Mouse (Mus musculus): Measurements from ENCODE around the gene Mbtd1.
A peak's percentile ranks its signal among the peaks of the same experiment; 100 is the strongest.
"Not testable (repeated sequence)": the region's sequence is repeated elsewhere in the genome, so short reads cannot be mapped to it uniquely, and the experiment has no call there.

Gene Mbtd1

DNA sequence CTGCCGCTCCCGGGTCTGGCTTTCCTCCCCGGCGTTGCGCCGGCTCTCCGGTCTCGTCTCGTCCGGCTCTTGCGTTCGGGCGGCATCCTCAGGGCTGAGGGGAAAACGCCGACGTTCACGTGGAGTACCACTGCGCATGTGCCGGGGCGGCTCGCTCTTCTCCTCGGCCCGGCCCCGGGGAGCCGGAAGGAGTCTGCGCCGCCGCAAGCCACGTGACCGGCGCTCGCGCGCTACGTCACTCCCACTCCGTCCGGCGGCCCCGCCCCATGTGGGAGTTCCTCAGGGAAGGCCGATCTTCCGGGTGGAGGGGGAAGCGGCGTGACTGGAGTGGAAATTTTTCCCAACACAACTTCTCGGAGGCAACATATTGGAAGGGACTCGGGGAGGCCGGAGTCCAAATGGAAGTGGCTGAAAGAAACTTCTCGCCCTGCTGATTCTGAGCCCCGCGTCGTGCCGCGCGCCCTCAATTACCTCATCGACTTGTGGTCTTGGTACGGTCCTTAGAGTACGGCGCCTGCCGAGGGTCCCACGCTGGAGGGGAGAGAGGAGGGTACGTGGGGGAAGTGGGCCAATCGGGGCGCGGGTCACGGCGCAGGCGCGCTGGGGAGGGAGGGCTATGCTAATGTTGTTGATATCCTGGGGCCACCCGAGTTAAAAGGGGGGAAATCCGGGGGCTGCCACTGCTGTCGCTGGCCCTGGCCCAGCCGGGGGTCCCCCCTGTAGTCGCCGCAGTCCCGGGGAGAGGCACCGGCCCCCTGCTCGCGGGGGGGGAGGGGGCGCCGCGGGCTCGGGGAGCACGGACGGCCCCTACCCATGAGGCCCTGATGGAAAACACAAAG is at the start of gene Mbtd1, which contains the start of gene Utp18:
TSS of gene Mbtd1 (plus strand) at position 281 of the 839 bp plus-strand sequence.
TSS of gene Utp18 (minus strand) at position 195 of the 839 bp plus-strand sequence.
- DNase-seq (ENCODE audit: low read depth), result peak; percentile 98

DNA sequence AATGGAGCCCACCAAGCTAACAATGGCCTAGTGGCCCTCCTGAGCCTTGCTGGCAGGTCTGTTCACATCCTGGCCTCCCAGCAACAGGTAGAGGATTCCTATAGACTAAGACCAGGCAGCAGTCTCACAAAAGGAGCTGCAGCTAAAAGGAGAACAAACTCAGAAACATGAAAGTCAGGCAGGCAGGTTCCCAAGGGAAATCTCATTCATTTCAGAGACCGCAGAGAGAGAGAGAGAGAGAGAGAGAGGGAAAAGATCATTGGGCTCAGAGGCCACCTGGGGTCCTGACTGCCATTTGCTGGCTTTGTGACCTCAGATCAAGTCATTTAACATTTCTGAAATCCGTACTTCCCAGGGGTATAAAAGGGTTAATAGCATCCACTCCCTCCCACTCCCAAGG is 38.3 kb upstream of the Mbtd1 start:
- no peak for DNase-seq (ENCODE audit: low read depth)

DNA sequence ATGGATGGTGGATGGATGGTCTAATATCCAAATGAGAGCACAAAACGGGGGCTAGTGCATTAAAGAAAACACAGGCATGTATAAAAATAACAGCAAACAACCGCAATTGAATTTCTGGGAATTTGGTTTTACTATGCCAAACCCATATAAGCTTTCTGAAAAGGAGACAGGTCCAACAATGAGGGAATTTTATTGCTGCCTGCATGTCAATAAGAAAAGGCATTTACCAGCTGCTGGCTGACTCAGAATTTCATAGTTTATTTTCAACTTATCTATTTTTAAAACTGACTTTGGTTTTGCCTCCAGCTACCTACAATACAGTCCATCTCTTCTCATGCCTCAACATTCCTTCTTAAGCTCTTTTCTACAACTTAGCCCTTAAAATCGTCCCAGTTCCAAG is 33.1 kb upstream of the Mbtd1 start:
- no peak for DNase-seq (ENCODE audit: low read depth)

DNA sequence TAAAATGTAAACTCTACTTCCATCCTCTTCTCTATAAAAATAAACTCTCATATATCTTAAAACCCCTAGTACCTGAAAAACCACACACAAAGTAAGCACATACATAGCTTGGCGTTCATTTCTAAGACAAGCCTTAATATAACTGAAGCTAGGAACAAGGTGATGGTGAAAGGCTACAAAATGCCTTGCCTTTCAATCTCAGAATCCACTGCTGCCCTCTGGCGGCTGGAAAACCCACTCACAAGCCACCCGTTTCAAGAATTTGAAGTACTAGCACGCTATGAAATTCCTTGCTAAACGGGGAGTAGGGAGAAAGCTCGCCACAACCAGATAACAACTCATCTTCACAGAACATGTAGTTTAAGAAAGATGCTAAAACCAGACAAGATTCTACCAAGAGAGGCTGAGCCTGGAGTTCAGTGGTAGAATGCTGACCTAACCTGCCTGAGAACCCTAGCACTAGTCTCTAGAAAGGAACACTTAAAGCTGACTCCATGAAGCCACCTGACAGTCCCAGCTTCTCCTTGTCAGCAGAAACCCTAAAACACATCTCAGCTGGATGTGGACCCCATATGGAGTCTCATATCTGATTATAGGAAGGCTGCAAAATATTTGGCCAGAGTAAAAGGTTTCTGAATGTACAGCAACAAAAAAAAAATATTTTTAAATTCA is 29.2 kb upstream of the Mbtd1 start:
- DNase-seq (ENCODE audit: low read depth), result peak; percentile 70

DNA sequence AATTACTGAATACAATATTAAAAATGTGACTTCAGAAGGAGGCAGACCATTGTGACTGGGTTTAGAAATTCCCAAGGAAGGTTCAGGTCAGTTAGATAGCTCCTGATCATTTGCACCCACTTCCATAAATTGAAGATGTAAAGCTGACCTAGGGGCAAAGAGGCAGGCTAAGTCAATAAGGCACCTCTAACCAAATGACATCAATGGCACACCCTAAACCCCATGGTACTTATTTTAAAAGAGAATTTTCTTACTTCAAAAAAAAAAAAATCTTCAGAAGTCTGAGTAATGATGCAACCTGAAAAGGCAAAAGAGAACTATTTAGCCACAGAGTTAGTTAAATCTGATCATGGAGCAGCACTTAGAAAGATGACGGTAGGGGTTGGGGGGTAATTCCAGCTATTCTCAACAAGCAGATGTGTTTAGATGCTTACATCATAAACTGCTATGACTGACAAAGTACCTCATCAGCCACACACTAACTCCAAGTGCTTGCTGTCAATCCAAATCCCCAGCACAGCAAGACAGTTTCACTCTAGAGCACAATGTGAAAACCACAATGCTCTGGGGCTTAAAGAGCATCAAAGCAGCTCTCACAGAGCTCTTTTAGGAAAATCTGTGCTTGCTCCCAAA is 25.0 kb upstream of the Mbtd1 start:
- no peak for DNase-seq (ENCODE audit: low read depth)

DNA sequence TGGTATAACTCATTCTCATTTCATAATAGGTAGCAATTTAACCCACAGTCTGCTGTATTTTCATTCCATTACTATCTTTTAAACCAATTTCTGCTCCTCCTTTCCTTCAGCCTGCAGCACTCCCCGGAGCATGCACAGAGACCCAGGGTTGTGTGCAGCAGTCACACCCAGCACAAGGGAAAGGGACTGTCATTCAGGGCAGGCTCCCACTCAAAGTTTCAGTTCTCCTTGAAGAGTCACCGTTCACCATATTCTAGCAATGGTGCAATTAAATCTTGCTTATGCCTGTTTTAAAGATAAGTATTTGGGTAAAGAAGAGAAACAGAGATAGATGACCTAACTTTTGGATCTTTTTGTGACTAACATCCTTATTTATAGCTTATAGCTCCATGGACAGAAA is 24.5 kb upstream of the Mbtd1 start:
- no peak for DNase-seq (ENCODE audit: low read depth)

DNA sequence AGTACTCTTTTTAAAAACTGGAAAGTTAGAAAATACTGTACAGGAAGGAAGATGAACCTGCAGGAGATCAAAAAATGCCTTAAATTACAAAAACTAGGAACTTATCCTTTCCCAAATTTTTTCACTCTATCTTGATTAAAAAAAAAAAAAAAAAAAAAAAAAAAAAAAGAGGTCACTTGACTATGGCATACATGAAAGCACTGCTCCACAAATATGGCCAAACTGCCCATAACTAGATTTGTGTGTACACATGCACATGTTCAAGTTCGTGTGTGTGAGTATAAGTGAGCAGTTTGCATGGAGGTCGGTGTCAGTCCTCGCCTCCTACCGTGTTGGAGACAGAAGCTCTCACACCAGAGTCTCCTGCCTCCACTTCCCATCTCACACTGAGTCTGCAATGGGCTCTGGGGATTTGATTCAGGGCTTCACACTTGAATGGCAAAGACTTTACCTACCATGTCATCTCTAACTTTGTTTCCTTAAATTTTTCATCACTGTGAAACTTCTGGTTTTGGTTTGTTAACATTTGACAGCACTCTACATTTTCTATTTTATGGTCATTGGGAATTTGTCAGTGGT is 23.5 kb upstream of the Mbtd1 start:
- no peak for DNase-seq (ENCODE audit: low read depth)

DNA sequence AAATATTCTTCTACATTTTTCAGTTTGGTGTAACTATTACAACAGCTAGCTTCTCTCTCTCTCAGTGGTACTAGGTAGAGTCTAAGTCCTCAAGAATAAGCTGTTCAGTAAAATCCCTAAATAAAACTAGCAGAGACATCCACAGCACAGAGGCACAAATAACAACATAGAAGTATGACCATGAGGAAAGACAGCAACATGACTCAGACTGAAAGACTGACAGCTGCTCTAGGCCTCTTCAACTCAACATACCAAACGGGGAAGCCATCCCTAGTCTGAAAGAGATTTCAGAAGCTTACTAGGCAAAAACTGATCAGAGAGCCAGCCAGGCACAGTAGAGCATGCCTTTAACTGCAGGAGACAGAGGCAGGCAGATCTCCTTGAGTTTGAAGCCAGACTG is 23.0 kb upstream of the Mbtd1 start:
- DNase-seq (ENCODE audit: low read depth), result no peak

DNA sequence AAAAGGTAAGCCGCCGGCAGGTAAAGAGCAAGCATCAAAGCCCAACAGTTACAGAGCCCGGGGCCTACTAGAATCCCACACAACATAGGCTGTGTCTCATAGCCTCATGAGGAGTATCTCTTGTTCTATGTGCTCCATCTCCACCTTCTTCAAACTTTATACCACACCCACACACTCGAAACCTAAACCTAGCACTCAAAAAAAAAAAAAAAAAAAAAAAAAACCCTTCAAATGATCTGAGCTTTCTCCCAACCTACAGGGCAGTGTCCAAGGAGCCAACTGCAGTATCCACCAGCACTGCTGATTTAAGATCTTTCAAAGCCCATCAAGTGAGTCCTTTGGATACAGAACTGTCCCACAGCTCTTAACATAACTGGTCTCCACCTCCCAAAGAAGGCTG is 1.6 kb upstream of the Mbtd1 start:
- DNase-seq (ENCODE audit: low read depth), result no peak

DNA sequence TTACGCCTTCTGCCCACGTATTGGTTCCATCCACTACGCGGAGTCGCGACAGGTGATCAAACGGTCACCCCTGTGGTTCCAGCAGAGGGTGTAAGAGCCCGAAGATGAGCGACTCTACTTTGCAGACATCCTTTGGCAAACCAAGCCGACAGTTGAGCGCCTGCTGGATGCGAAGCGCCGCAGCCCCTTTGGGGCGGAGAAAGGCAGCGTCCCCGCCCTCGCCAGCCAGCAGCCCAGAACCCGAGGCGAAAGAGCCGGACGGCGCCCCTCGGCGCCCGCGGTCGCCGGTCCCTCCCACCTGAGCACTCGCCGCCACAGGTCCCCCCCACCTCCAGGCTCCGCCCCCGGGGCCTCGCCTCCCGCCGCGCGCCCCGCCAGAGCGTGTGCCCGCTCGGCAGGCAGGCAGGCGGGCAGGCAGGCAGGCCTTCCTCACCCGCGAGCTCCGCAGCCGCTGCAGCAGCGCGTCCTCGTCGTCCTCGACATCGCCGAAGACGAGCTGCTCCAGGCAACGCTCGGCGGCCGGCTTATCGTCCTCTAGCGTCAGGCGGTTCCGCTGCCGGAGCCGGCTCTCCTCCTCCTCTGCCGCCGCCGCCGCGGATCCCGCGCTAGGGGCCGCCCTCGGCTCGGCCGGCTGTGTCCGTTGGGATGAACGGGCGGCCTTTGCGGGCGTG is 616 bp upstream of the Mbtd1 start:
- DNase-seq (ENCODE audit: low read depth), result peak; percentile 90

DNA sequence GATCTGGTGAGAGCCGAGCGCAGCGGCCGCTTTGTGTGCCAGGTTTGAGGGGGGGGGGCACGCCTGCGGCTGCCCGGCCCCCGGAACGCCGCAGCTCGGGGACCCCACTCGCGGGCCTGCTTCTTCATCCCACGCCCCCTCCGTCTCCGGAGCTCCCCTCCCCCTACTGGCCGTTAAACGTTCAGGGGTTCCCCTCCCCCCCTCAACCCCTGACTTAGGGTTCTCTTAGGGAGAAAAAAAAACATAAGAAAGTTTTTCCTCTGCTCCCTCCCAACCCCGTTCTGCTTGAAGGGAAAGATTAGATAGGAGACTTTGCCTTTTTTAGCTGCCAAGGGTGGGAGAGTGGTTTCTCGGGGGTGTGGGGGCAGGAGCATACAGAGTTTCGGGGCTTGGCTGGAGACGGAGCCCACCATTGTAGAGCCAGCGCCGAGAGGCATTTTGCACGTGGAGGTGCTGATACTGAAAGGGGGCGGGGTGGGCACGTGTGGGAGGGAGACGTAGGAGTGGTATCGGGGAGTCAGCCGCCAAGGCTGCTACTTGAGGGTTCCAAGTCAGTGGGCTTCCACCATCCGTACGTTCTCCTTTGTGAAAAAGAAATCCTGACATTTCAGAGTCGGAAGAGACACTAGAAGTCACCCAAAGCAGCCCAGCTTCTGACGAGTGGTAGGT is 893 bp downstream of the Mbtd1 start:
- DNase-seq (ENCODE audit: low read depth), result peak; percentile 78

DNA sequence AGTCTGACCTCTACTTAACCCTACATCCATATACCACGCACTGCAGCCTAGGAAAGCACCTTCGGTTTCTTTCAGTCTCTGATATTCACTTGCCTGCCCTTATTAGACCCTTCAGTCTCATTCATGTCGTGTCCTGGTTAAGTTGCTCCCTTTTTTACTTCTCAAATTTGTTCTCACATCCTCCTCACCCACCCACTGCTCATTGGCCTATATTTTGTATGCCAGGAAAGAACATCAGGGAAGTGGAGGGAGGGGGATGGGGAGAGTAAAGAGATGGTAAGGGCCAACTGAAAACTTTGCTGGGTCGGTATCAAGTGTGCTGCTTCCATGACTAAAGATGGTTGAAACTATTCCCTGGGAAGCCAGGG is 1.4 kb downstream of the Mbtd1 start:
- no peak for DNase-seq (ENCODE audit: low read depth)

DNA sequence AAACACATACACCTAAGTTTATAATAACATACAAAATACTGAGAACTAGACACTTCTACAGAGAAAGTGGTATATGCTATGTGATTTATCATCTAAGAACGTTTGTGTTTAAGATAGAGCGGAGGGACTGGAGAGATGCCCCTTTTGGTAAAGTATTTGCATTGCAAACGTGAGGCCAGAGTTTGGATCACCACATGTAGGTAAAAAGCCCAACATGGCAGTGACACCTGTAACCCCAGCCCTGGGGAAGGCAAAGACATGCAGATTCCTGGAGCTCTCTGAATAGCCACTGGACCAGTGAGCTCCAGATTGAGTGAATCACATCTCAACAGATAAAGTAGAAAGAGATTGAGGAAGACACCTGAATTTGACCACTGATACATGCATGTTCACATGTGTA is 12.1 kb downstream of the Mbtd1 start:
- no peak for DNase-seq (ENCODE audit: low read depth)

DNA sequence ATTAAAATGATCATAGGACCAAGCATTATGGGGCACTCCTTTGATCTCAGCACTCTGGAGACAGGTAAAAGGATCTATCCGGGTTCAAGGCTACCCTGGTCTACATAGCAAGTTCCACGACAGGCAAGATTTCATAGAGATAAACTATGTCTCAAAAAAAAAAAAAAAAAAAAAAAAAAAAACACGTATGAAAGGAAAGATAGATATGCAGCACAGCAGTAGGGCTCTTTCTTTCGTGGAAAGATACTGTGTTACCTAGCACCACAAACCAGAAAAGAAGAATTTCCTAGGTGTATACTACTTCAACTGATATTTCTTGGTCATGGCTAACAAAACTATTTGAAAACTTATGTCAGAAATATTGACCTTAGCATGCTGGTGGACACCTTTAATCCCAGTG is 21.2 kb downstream of the Mbtd1 start:
- no peak for DNase-seq (ENCODE audit: low read depth)

DNA sequence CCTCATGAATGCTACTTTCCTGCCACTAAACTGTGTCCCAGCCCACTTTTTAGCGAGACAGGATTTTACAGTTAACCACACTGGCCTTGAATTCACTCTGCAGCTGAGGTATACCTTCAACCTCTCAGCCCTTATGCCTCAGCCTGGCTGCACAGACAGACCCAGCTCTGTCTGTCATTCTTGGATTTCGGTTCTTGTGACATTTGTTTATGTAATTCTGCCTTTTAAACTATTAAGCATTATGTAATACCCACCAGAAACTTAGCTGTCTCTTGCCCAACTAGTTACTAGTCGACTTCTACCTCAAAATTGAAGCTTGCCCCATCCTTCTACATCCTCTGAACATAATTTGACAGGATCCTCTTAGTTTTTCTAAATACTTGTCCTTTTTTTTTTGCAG is 22.2 kb downstream of the Mbtd1 start:
- no peak for DNase-seq (ENCODE audit: low read depth)

DNA sequence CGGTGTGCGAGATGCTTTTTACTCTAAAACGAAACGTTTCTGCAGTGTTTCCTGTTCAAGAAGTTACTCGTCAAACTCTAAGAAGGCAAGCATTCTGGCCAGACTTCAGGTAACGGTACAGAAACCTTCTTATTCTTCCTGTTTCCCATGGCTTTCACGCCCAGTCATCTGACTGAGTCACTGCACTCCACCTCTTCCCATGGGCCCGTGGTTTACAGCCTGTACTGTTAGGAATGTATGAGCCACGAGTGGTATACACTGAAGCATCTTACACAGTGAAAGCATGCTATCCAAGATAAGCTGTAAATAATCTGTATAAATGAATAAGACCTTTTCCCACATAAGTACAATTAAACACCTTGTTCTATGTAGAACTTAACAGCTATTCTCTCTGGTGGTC is 23.2 kb downstream of the Mbtd1 start:
- no peak for DNase-seq (ENCODE audit: low read depth)

DNA sequence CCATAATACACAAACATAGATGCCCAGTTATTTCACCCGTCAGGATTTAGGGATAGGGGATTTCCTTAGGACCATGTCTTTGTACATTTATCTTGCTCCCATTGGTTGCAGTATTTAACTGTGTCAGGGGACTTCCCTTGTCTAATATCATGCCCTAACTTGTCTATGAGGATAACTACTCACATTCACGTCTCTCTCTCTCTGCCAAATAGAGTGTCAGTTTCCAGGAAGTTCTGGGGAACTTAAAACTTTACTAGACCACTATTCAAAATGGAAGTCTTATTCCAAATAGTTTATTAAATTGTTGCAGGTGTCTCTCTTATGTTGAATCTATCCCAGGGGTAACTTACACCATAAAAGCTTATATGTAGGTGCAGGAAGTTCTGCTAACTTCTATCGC is 26.0 kb downstream of the Mbtd1 start:
- no peak for DNase-seq (ENCODE audit: low read depth)

DNA sequence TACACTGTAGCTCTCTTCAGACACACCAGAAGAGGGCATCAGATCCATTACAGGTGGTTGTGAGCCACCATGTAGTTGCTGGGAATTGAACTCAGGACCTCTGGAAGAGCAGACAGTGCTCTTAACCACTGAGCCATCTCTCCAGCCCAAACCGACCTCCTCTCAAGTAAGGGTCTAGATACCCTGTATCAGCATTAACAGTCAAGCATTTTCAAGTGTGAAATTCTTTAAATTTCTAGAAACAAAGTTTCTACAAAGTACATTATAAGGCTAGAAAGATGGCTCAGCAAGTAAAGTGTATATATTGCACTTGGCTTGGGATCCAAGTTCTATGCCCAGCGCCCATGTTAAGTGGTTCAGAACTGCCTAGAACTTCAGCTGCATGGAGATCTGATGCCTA is 29.4 kb downstream of the Mbtd1 start:
- DNase-seq (ENCODE audit: low read depth), result not testable (repeated sequence)

DNA sequence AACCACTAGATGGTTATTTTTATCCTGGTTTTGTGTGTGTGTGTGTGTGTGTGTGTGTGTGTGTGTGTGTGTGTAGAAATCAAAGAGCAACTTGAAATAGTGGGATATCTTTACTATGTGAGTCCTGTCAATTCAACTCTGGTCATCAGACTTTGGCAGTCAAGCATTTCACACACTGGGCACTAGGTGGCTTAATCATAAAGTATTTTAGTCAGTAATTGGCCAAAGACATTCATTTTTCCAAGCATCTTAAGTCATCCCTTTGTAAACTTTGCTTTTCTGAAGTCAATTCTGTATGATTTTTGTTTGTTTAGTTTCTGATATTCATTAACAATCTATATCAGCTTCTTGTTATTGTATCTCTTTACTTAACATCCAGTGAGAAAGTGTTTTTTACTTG is 43.5 kb downstream of the Mbtd1 start:
- DNase-seq (ENCODE audit: low read depth), result peak; percentile 11

DNA sequence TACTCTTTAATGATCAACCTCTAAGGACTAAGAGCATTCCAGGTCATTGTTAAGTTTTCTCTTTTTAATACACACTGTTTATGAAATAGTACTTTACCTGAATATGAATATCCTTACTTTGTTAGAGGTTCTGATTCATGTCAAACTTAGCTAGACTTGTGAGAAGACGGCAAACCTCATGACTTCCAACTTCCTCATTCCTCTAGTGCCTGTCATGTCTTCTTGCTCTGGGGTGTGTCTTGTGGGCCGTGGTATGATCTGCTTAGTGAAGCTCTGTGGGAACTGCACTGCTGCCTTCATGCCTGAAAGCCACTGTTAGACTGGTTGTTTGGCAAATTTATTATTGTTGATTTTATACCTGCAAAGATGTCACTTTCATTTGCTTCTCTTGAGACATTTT is 55.3 kb downstream of the Mbtd1 start:
- DNase-seq (ENCODE audit: low read depth), result no peak

DNA sequence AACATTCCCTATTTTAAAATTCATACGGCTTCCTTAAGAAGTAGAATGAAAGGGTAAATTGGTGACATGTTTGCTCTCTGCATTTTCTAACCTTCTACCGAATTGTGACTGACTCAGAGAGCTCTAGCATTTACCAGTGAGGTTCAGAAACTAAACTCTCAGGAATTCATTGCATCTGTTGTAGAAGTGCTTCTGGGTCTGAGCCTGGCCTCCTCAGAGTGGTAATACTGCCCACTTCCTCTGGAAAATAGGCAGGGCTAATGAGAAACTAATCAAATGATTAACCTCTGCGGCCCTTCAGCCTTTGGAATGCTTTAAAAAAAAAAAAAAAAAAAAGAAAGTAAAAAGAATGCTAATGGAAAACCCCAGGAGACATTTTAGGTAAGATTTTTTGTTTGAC is 59.3 kb downstream of the Mbtd1 start:
- DNase-seq (ENCODE audit: low read depth), result no peak
